Mouse (Mus musculus) spleen, postnatal 36 days (tissue): ENCODE measurements around the gene Myh6.
"Not testable (repeated sequence)": the region's sequence is repeated elsewhere in the genome, so short reads cannot be mapped to it uniquely, and the experiment has no call there.

Source experiments
- DNase-seq, 2 experiments: peaks; one replicate each; pipeline ENCODE4 v3.0.0; 2022; ENCODE audit warnings: low spot score in 2 of 2, mixed read lengths in 1 of 2

Gene Myh6

GRCm38 (mm10) chr14:54958503-54958902 lies 8.2 kb downstream of the Myh6 start:
- DNase-seq, result no peak

GRCm38 (mm10) chr14:54956533-54956932 lies 10.2 kb downstream of the Myh6 start:
- no peak for DNase-seq

GRCm38 (mm10) chr14:54955481-54955880 lies 11.2 kb downstream of the Myh6 start:
- no peak for DNase-seq

GRCm38 (mm10) chr14:54954474-54954873 lies 12.3 kb downstream of the Myh6 start:
- DNase-seq, result no peak

GRCm38 (mm10) chr14:54953664-54954206 lies 13.0 kb downstream of the Myh6 start:
- no peak for DNase-seq

- DNase-seq, result no peak
These were observed 15.1 kb downstream of the Myh6 start for GRCm38 (mm10) chr14:54951587-54951986.

DNA sequence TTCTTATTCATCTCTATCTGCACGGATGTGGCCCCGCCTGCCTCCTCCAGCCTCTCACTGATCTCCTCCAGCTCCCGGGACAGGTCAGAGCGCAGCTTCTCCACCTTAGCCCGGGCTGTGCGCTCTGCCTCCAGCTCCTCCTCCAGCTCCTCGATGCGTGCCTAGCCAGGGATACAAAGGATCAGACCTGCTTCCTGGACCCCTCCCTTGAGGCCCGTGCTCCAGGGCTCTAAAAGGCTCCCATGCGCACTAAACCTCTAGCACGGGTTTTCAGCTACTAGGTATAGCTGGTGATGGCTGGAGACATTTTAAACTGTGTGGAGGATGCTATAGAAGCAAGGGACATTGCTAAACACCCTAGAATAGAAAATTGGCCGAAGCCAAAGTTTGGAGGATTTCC lies 16.2 kb downstream of the Myh6 start:
- no peak for DNase-seq

- DNase-seq, result no peak
These were observed 17.9 kb downstream of the Myh6 start for GRCm38 (mm10) chr14:54948781-54949180.

DNA sequence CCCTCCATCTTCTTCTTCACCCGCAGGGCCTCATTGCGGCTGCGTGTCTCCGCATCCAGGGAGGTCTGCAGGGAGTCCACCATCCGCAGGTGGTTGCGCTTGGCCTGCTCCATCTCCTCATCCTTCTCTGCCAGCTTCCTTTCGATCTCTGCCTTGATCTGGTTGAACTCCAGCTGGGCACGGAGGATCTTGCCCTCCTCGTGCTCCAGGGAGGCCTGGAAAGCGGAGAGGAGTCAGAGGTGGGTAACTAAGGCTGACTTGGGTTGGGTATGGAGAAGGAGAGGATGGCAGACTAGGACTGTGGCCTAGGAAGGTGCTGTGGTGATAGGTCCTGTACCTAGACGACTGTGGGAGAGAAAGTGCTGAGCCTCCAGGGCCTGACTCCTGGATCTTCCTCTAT lies 19.7 kb downstream of the Myh6 start:
- DNase-seq, result not testable (repeated sequence)

GRCm38 (mm10) chr14:54945975-54946704 lies 20.6 kb downstream of the Myh6 start:
- DNase-seq, result no peak

DNA sequence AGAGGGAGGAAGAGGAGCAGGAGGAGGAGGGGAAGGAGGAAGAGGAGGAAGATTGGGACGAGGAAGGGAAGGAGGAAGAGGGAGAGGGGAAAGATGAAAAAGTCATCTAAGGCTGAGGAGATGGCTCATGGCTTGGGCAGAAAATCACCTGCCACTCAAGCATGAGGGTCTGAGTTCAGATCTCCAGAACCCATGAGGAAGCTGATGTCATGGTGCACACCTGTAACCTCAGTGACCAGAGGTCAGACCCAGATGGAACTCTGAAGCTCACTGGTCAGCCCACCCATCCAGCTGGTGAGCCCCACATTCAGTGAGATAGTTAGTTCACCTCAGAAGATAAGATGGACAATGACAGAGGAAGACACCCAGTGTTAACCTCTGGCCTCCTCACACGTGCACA lies 21.8 kb downstream of the Myh6 start:
- DNase-seq, result no peak

DNA sequence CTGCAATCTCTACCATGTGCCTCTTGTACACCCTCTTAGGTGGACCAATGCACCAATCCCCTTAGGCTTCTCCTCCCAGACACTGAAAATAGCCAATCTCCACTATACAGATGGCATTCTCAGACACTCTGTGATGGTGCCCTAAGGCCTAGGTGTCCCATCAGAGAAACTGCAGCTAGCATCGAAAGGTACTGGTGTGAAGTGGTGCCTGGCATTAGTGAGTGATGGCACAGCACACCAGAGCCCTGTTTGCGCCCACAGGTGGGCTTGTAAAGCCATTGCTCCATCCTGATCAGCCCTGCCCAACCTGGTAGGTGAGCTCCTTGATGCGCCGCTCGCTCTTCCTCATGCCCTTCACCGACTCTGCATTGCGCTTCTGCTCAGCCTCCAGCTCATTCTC lies 22.8 kb downstream of the Myh6 start:
- no peak for DNase-seq

GRCm38 (mm10) chr14:54942479-54942878 lies 24.2 kb downstream of the Myh6 start:
- DNase-seq, result no peak

DNA sequence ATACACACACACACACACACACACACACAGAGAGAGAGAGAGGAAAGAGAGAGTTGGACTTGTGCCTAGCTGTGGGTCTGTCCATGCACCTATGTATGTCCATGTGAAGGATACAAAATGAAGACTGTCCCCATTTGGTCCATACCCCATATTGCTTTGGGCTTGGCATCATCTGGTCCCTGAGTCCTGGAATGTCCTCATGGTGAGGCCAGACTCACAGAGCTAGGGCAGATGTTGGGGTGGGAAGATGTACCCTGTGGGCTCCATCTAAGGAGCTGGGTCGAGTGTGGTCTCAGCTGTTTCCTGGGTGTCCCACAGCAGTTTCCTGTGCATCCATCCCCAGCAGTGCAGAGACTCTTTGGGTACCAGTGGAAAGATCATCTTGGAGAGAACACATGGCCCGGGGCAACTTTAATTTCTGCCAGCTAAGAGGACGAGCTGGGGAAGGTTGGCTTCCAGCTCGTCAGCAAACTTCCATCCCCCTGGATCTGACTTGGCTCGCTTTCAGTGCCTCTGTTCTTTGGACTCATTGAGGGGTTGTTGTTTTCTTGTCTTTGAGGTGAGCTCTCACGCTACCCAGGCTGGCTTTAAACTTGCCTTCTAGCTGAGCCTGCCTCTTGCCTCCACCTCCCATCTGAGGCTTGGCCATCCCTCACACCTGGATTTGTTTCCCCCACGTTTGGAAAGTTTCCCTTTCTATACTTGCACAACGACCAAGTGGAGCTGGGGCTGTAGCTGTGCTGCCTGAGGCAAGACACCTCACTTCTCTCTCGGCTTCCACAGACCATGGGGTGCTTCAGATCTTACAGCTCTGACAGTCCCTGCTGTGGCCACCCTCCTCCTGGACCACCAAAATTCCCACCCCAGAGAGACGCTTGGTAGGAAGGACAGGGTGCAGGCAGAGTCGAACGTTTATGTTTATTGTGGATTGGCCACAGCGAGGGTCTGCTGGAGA lies 25.4 kb downstream of the Myh6 start:
- no peak for DNase-seq

- DNase-seq, result no peak
These were observed 26.6 kb downstream of the Myh6 start for GRCm38 (mm10) chr14:54940176-54940530.

- peak; percentile 33 to 48 for DNase-seq
These were observed 27.1 kb downstream of the Myh6 start for GRCm38 (mm10) chr14:54939434-54940175.

- DNase-seq, result no peak
These were observed 28.1 kb downstream of the Myh6 start for GRCm38 (mm10) chr14:54938431-54939219.

- DNase-seq, result no peak
These were observed 29.2 kb downstream of the Myh6 start for GRCm38 (mm10) chr14:54937361-54938182.

- DNase-seq, result no peak
These were observed 29.9 kb downstream of the Myh6 start for GRCm38 (mm10) chr14:54936831-54937160.
